Mouse (Mus musculus): ENCODE results near the gene Alad. TPM values are rescaled to one million over a fixed set of nuclear protein-coding genes. Genes with fewer than 3 reads are reported as not detected.

Gene Alad
- polyA plus RNA-seq, 1 experiment from 2014 or later, result 144 TPM

GRCm38 (mm10) chr4:62520892-62521400 lies 1.2 kb upstream of the Alad start:
- H3K4me3 ChIP-seq (replicated peaks; ENCODE audit: low read length), result no peak overlapping the region
- no peak overlapping the region for H3K9ac ChIP-seq (ENCODE audit: low read length)
- H3K9me3 ChIP-seq (replicated peaks; ENCODE audit: control insufficient read depth, low read length), result no peaks in the 10 kb centered on the region
- peaks cover 38% of the 10 kb centered on the region for H3K4me1 ChIP-seq (ENCODE audit: control insufficient read depth, insufficient read depth, low read length)
- no peak for ATAC-seq (ENCODE audit: insufficient read depth, low FRiP score)
- H3K4me2 ChIP-seq (ENCODE audit: low read depth, low read length), result peak overlapping the region; percentile 81; the same call in 1 of the 2 replicates
- H3K27ac ChIP-seq (ENCODE audit: low read length), result peak overlapping the region; percentile 73; the same call in 1 of the 2 replicates
- no peaks in the 10 kb centered on the region for H3K36me3 ChIP-seq (ENCODE audit: control insufficient read depth, insufficient read depth, low read length)
- WGBS, result 67% methylated on average over 2 of the region's 2 CpGs
- no peaks in the 10 kb centered on the region for H3K27me3 ChIP-seq (ENCODE audit: control insufficient read depth, insufficient read depth, low read length)

GRCm38 (mm10) chr4:62519122-62519848 lies 433 bp downstream of the Alad start:
- Histone ChIP-seq H3K4me1 (ENCODE audit: control insufficient read depth, insufficient read depth, low read length) (peaks cover 47% of the 10 kb centered on the region), H3K36me3 (ENCODE audit: control insufficient read depth, insufficient read depth, low read length) (no peaks in the 10 kb centered on the region), H3K9me3 (replicated peaks; ENCODE audit: control insufficient read depth, low read length) (no peaks in the 10 kb centered on the region), H3K27ac (ENCODE audit: low read length) (peak overlapping the region; percentile 97), H3K4me2 (ENCODE audit: low read depth, low read length) (peak overlapping the region; percentile 81), H3K27me3 (ENCODE audit: control insufficient read depth, insufficient read depth, low read length) (no peaks in the 10 kb centered on the region), H3K4me3 (replicated peaks; ENCODE audit: low read length) (peak overlapping the region; percentile 80), H3K9ac (ENCODE audit: low read length) (peak overlapping the region; percentile 88)
- ATAC-seq (ENCODE audit: insufficient read depth, low FRiP score), result peak; percentile 61
- WGBS, result under 1% methylated on average over 26 of the region's 26 CpGs

- Histone ChIP-seq H3K27ac (ENCODE audit: low read length) (peak overlapping the region; percentile 97), H3K27me3 (ENCODE audit: control insufficient read depth, insufficient read depth, low read length) (no peaks in the 10 kb centered on the region), H3K4me1 (ENCODE audit: control insufficient read depth, insufficient read depth, low read length) (peaks cover 42% of the 10 kb centered on the region), H3K4me2 (ENCODE audit: low read depth, low read length) (peak overlapping the region; percentile 81), H3K9me3 (replicated peaks; ENCODE audit: control insufficient read depth, low read length) (no peaks in the 10 kb centered on the region), H3K9ac (ENCODE audit: low read length) (peak overlapping the region; percentile 88), H3K4me3 (replicated peaks; ENCODE audit: low read length) (peak overlapping the region; percentile 80), H3K36me3 (ENCODE audit: control insufficient read depth, insufficient read depth, low read length) (no peaks in the 10 kb centered on the region)
- 30% methylated on average over 13 of the region's 13 CpGs for WGBS
- ATAC-seq (ENCODE audit: insufficient read depth, low FRiP score), result peak; percentile 34
Measured at GRCm38 (mm10) chr4:62518416-62519121, 1.1 kb downstream of the Alad start.

- 62% methylated on average over 10 of the region's 10 CpGs for WGBS
- H3K4me3 ChIP-seq (replicated peaks; ENCODE audit: low read length), result peak overlapping the region; percentile 80
- H3K27ac ChIP-seq (ENCODE audit: low read length), result peak overlapping the region; percentile 97
- H3K36me3 ChIP-seq (ENCODE audit: control insufficient read depth, insufficient read depth, low read length), result no peaks in the 10 kb centered on the region
- peak overlapping the region; percentile 81 for H3K4me2 ChIP-seq (ENCODE audit: low read depth, low read length)
- peaks cover 42% of the 10 kb centered on the region for H3K4me1 ChIP-seq (ENCODE audit: control insufficient read depth, insufficient read depth, low read length)
- H3K9ac ChIP-seq (ENCODE audit: low read length), result peak overlapping the region; percentile 54
- no peaks in the 10 kb centered on the region for H3K9me3 ChIP-seq (replicated peaks; ENCODE audit: control insufficient read depth, low read length)
- ATAC-seq (ENCODE audit: insufficient read depth, low FRiP score), result no peak
- no peaks in the 10 kb centered on the region for H3K27me3 ChIP-seq (ENCODE audit: control insufficient read depth, insufficient read depth, low read length)
Measured at GRCm38 (mm10) chr4:62517538-62518415, 1.9 kb downstream of the Alad start.

GRCm38 (mm10) chr4:62517046-62517445 lies 2.7 kb downstream of the Alad start:
- peak overlapping the region; percentile 81 for H3K4me2 ChIP-seq (ENCODE audit: low read depth, low read length)
- ATAC-seq (ENCODE audit: insufficient read depth, low FRiP score), result no peak
- peaks cover 6% of the 10 kb centered on the region for H3K36me3 ChIP-seq (ENCODE audit: control insufficient read depth, insufficient read depth, low read length)
- H3K4me1 ChIP-seq (ENCODE audit: control insufficient read depth, insufficient read depth, low read length), result peaks cover 42% of the 10 kb centered on the region
- H3K4me3 ChIP-seq (replicated peaks; ENCODE audit: low read length), result no peak overlapping the region; the same call in 1 of the 2 replicates
- WGBS, result 70% methylated on average over 8 of the region's 8 CpGs
- H3K27me3 ChIP-seq (ENCODE audit: control insufficient read depth, insufficient read depth, low read length), result no peaks in the 10 kb centered on the region
- peak overlapping the region; percentile 54 for H3K9ac ChIP-seq (ENCODE audit: low read length)
- peak overlapping the region; percentile 52 for H3K27ac ChIP-seq (ENCODE audit: low read length)
- no peaks in the 10 kb centered on the region for H3K9me3 ChIP-seq (replicated peaks; ENCODE audit: control insufficient read depth, low read length)

GRCm38 (mm10) chr4:62516579-62516978 lies 3.1 kb downstream of the Alad start:
- H3K4me3 ChIP-seq (replicated peaks; ENCODE audit: low read length), result peak overlapping the region; percentile 18
- peak overlapping the region; percentile 63 for H3K9ac ChIP-seq (ENCODE audit: low read length)
- 0 out of 2 replicates have a peak, but pooled peaks have one; percentile 31 for ATAC-seq (ENCODE audit: insufficient read depth, low FRiP score)
- H3K27ac ChIP-seq (ENCODE audit: low read length), result peak overlapping the region; percentile 52
- 50% methylated on average over 1 of the region's 1 CpGs for WGBS
- no peaks in the 10 kb centered on the region for H3K27me3 ChIP-seq (ENCODE audit: control insufficient read depth, insufficient read depth, low read length)
- H3K4me1 ChIP-seq (ENCODE audit: control insufficient read depth, insufficient read depth, low read length), result peaks cover 42% of the 10 kb centered on the region
- peak overlapping the region; percentile 81 for H3K4me2 ChIP-seq (ENCODE audit: low read depth, low read length)
- no peaks in the 10 kb centered on the region for H3K9me3 ChIP-seq (replicated peaks; ENCODE audit: control insufficient read depth, low read length)
- peaks cover 9% of the 10 kb centered on the region for H3K36me3 ChIP-seq (ENCODE audit: control insufficient read depth, insufficient read depth, low read length)

- Histone ChIP-seq H3K4me2 (ENCODE audit: low read depth, low read length) (peak overlapping the region; percentile 81), H3K36me3 (ENCODE audit: control insufficient read depth, insufficient read depth, low read length) (peaks cover 12% of the 10 kb centered on the region), H3K4me1 (ENCODE audit: control insufficient read depth, insufficient read depth, low read length) (peaks cover 42% of the 10 kb centered on the region), H3K27me3 (ENCODE audit: control insufficient read depth, insufficient read depth, low read length) (no peaks in the 10 kb centered on the region), H3K27ac (ENCODE audit: low read length) (peak overlapping the region; percentile 52), H3K9ac (ENCODE audit: low read length) (peak overlapping the region; percentile 56), H3K4me3 (replicated peaks; ENCODE audit: low read length) (peak overlapping the region; percentile 18), H3K9me3 (replicated peaks; ENCODE audit: control insufficient read depth, low read length) (no peaks in the 10 kb centered on the region)
- WGBS, result 49% methylated on average over 2 of the region's 2 CpGs
- no peak for ATAC-seq (ENCODE audit: insufficient read depth, low FRiP score)
Measured at GRCm38 (mm10) chr4:62516079-62516478, 3.6 kb downstream of the Alad start.

GRCm38 (mm10) chr4:62515490-62515889 lies 4.2 kb downstream of the Alad start:
- peak overlapping the region; percentile 81 for H3K4me2 ChIP-seq (ENCODE audit: low read depth, low read length)
- peaks cover 42% of the 10 kb centered on the region for H3K4me1 ChIP-seq (ENCODE audit: control insufficient read depth, insufficient read depth, low read length)
- ATAC-seq (ENCODE audit: insufficient read depth, low FRiP score), result no peak
- H3K4me3 ChIP-seq (replicated peaks; ENCODE audit: low read length), result peak overlapping the region; percentile 18
- peaks cover 14% of the 10 kb centered on the region for H3K36me3 ChIP-seq (ENCODE audit: control insufficient read depth, insufficient read depth, low read length)
- no peaks in the 10 kb centered on the region for H3K27me3 ChIP-seq (ENCODE audit: control insufficient read depth, insufficient read depth, low read length)
- peak overlapping the region; percentile 52 for H3K27ac ChIP-seq (ENCODE audit: low read length)
- 60% methylated on average over 3 of the region's 3 CpGs for WGBS
- no peaks in the 10 kb centered on the region for H3K9me3 ChIP-seq (replicated peaks; ENCODE audit: control insufficient read depth, low read length)
- H3K9ac ChIP-seq (ENCODE audit: low read length), result peak overlapping the region; percentile 56

Measured in stomach, embryonic 16.5 days (tissue).